Mouse (Mus musculus): Measurements from ENCODE around the gene Rin3. TPM values are rescaled to one million over a fixed set of nuclear protein-coding genes. Genes with fewer than 3 reads are reported as not detected.
A peak's percentile ranks its signal among the peaks of the same experiment; 100 is the strongest.

The Rin3 gene
- polyA plus RNA-seq, 1 experiment from 2014 or later: 4.8 TPM

DNA sequence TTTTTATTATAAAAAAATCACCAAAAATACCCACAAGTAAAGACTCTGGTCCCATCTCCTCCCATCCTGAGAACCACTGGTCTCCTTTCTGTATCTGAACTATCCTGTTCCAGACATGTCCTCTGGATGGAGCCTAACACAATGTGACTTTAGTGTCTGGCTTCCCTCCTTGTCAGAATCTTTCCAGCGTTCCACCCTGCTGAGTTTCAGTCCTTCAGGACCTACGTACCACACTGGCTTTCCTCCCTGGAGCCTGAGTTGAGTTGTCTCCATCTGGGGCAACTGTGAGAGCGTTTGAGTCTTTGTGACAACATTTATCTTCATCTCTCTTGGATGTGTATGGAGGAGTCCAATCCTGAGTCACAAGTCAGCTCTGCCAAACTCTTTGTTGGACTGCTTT is 30.9 kb upstream of the Rin3 start:
- Histone ChIP-seq H3K27me3 (ENCODE audit: control insufficient read depth, insufficient read depth, low read length) (no peaks in the 10 kb centered on the region), H3K4me1 (ENCODE audit: control insufficient read depth, insufficient read depth, low read length) (no peaks in the 10 kb centered on the region), H3K27ac (ENCODE audit: low read depth, low read length) (no peak overlapping the region), H3K4me3 (ENCODE audit: low read depth, low read length) (no peak overlapping the region), H3K9me3 (ENCODE audit: control insufficient read depth, low read length) (no peaks in the 10 kb centered on the region), H3K36me3 (ENCODE audit: control insufficient read depth, insufficient read depth, low read length) (no peaks in the 10 kb centered on the region), H3K9ac (ENCODE audit: low read length) (no peak overlapping the region), H3K4me2 (no peak overlapping the region)
- no peak for DNase-seq (ENCODE audit: low spot score, missing footprints)
- no peak for ATAC-seq (ENCODE audit: low FRiP score)
- WGBS: 67% methylated on average over 3 of the region's 3 CpGs

DNA sequence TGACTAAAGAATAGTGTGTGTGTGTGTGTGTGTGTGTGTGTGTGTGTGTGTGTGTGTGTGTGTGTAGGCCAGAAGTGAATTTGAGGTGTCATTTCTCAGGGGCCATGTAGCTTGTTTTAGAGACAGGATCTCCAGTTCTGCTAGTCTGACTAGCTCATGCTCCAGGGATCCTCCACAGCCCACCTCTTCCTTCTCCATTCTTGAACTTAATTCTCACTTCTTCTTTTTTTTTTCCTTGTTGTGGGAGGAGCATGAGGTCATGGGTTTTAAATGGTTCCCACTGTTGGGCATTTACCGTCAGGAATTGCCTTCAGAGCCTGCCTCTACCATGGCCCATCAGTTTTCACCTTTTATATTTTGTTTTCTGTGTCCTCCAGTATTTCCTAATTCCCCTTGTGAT is 30.3 kb upstream of the Rin3 start:
- no peak for ATAC-seq (ENCODE audit: low FRiP score)
- WGBS: 78% methylated on average over 1 of the region's 1 CpGs

GRCm38 (mm10) chr12:102255012-102255411 is 27.8 kb upstream of the Rin3 start:
- ATAC-seq (ENCODE audit: low FRiP score): no peak
- Histone ChIP-seq H3K9me3 (ENCODE audit: control insufficient read depth, low read length) (no peaks in the 10 kb centered on the region), H3K36me3 (ENCODE audit: control insufficient read depth, insufficient read depth, low read length) (no peaks in the 10 kb centered on the region), H3K27ac (ENCODE audit: low read depth, low read length) (no peak overlapping the region), H3K4me3 (ENCODE audit: low read depth, low read length) (no peak overlapping the region), H3K4me1 (ENCODE audit: control insufficient read depth, insufficient read depth, low read length) (no peaks in the 10 kb centered on the region), H3K4me2 (no peak overlapping the region), H3K9ac (ENCODE audit: low read length) (no peak overlapping the region), H3K27me3 (ENCODE audit: control insufficient read depth, insufficient read depth, low read length) (no peaks in the 10 kb centered on the region)
- DNase-seq (ENCODE audit: low spot score, missing footprints): no peak

More for the DNA sequence above, 30.3 kb upstream of the Rin3 start:
- DNase-seq (ENCODE audit: low spot score, missing footprints): no peak
- H3K36me3 ChIP-seq (ENCODE audit: control insufficient read depth, insufficient read depth, low read length): no peaks in the 10 kb centered on the region
- H3K4me1 ChIP-seq (ENCODE audit: control insufficient read depth, insufficient read depth, low read length): no peaks in the 10 kb centered on the region
- H3K27me3 ChIP-seq (ENCODE audit: control insufficient read depth, insufficient read depth, low read length): no peaks in the 10 kb centered on the region
- H3K9me3 ChIP-seq (ENCODE audit: control insufficient read depth, low read length): no peaks in the 10 kb centered on the region
- no peak overlapping the region for H3K4me3 ChIP-seq (ENCODE audit: low read depth, low read length)
- H3K9ac ChIP-seq (ENCODE audit: low read length): no peak overlapping the region
- H3K4me2 ChIP-seq: no peak overlapping the region
- H3K27ac ChIP-seq (ENCODE audit: low read depth, low read length): no peak overlapping the region

DNA sequence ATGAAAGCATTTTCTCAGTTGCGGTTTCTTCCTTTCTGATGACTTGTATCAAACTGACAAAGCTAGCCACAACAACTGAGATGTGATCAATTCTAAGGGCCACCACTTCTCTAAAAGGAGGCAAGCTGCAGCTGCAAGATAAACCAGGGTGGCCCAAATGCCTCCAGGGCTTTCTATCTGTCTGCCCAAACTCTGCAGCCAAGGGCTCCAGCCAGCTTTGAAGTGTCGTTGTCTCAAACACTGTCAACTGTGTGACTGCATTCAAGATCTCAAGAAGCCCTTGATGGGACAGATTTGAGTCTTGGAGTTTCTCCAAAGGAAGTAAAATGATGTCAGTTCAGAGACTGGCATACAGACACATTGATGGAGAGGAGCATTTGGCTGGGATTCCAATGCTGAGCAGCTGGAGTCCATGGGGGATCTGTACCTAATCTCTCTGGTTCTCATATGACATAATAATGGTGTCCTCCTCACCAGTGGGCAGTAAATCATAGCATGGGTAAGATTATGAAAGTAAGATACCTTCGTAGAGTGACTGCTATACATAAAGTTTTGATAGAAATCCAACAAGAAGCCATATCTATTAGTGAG is 24.2 kb upstream of the Rin3 start:
- no peaks in the 10 kb centered on the region for H3K9me3 ChIP-seq (ENCODE audit: control insufficient read depth, low read length)
- WGBS: 88% methylated on average over 3 of the region's 3 CpGs
- ATAC-seq (ENCODE audit: low FRiP score): no peak

GRCm38 (mm10) chr12:102261933-102262396 is 20.9 kb upstream of the Rin3 start:
- H3K27me3 ChIP-seq (ENCODE audit: control insufficient read depth, insufficient read depth, low read length): no peaks in the 10 kb centered on the region
- no peak overlapping the region for H3K4me2 ChIP-seq
- H3K4me1 ChIP-seq (ENCODE audit: control insufficient read depth, insufficient read depth, low read length): no peaks in the 10 kb centered on the region
- ATAC-seq (ENCODE audit: low FRiP score) (no peak), DNase-seq (ENCODE audit: low spot score, missing footprints) (no peak)
- WGBS: 46% methylated on average over 8 of the region's 8 CpGs
- H3K27ac ChIP-seq (ENCODE audit: low read depth, low read length): no peak overlapping the region
- no peak overlapping the region for H3K9ac ChIP-seq (ENCODE audit: low read length)
- no peaks in the 10 kb centered on the region for H3K9me3 ChIP-seq (ENCODE audit: control insufficient read depth, low read length)
- H3K36me3 ChIP-seq (ENCODE audit: control insufficient read depth, insufficient read depth, low read length): no peaks in the 10 kb centered on the region
- no peak overlapping the region for H3K4me3 ChIP-seq (ENCODE audit: low read depth, low read length)

More for the DNA sequence above, 24.2 kb upstream of the Rin3 start:
- Histone ChIP-seq H3K36me3 (ENCODE audit: control insufficient read depth, insufficient read depth, low read length) (no peaks in the 10 kb centered on the region), H3K27me3 (ENCODE audit: control insufficient read depth, insufficient read depth, low read length) (no peaks in the 10 kb centered on the region), H3K9ac (ENCODE audit: low read length) (no peak overlapping the region), H3K4me2 (no peak overlapping the region), H3K4me1 (ENCODE audit: control insufficient read depth, insufficient read depth, low read length) (no peaks in the 10 kb centered on the region), H3K4me3 (ENCODE audit: low read depth, low read length) (no peak overlapping the region), H3K27ac (ENCODE audit: low read depth, low read length) (no peak overlapping the region)
- DNase-seq (ENCODE audit: low spot score, missing footprints): no peak

GRCm38 (mm10) chr12:102262809-102263208 is 20.0 kb upstream of the Rin3 start:
- WGBS: 93% methylated on average over 2 of the region's 2 CpGs
- Histone ChIP-seq H3K4me3 (ENCODE audit: low read depth, low read length) (no peak overlapping the region), H3K27ac (ENCODE audit: low read depth, low read length) (no peak overlapping the region), H3K4me1 (ENCODE audit: control insufficient read depth, insufficient read depth, low read length) (no peaks in the 10 kb centered on the region), H3K27me3 (ENCODE audit: control insufficient read depth, insufficient read depth, low read length) (no peaks in the 10 kb centered on the region), H3K36me3 (ENCODE audit: control insufficient read depth, insufficient read depth, low read length) (no peaks in the 10 kb centered on the region), H3K9ac (ENCODE audit: low read length) (no peak overlapping the region), H3K4me2 (no peak overlapping the region), H3K9me3 (ENCODE audit: control insufficient read depth, low read length) (no peaks in the 10 kb centered on the region)
- ATAC-seq (ENCODE audit: low FRiP score): no peak
- peak; percentile 37 for DNase-seq (ENCODE audit: low spot score, missing footprints)

DNA sequence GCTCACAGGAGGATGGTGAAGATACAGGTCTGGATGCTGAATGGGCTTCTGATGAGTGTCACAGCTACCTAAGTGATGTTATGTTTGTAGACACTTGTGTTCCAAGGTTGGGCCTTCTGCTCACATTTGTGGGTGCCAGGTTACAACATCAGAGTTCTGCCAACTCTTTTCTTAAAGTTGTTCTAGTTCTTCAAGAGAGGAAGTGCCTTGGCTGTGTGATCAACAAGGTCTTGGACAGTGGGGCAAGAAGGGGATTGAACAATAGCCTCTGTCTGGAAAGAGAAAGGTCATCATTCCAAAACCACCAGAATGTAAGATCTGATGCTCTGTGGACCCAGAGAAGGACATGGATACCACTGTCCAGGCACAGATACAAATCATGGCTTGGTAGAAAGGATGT is 19.6 kb upstream of the Rin3 start:
- Histone ChIP-seq H3K4me3 (ENCODE audit: low read depth, low read length) (no peak overlapping the region), H3K9me3 (ENCODE audit: control insufficient read depth, low read length) (no peaks in the 10 kb centered on the region), H3K9ac (ENCODE audit: low read length) (no peak overlapping the region), H3K4me1 (ENCODE audit: control insufficient read depth, insufficient read depth, low read length) (no peaks in the 10 kb centered on the region), H3K27me3 (ENCODE audit: control insufficient read depth, insufficient read depth, low read length) (no peaks in the 10 kb centered on the region), H3K4me2 (no peak overlapping the region), H3K36me3 (ENCODE audit: control insufficient read depth, insufficient read depth, low read length) (no peaks in the 10 kb centered on the region), H3K27ac (ENCODE audit: low read depth, low read length) (no peak overlapping the region)
- ATAC-seq (ENCODE audit: low FRiP score) (no peak), DNase-seq (ENCODE audit: low spot score, missing footprints) (peak; percentile 67)

DNA sequence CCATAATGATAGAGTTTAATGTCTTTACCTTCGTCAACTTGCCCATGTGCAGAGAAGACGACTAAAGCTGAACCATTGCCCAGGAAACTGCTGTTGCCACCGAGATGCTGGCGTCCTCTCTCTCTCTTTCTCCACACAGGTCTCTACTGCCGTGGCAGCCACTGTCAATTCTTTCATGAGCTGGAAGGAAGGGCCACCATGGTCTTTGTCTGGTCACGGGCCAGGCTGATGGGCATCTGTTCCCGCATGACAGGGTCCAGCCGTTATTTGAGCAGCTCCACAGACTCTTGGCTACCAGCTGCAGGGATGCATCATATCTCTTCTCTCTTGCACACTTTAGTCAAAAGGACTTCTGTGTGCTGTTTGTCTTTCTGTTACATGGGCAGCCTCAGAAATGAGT is 16.4 kb upstream of the Rin3 start:
- H3K27ac ChIP-seq (ENCODE audit: low read depth, low read length): no peak overlapping the region
- H3K4me1 ChIP-seq (ENCODE audit: control insufficient read depth, insufficient read depth, low read length): no peaks in the 10 kb centered on the region
- H3K36me3 ChIP-seq (ENCODE audit: control insufficient read depth, insufficient read depth, low read length): no peaks in the 10 kb centered on the region
- no peaks in the 10 kb centered on the region for H3K27me3 ChIP-seq (ENCODE audit: control insufficient read depth, insufficient read depth, low read length)
- no peak for DNase-seq (ENCODE audit: low spot score, missing footprints)
- ATAC-seq (ENCODE audit: low FRiP score): no peak
- H3K4me3 ChIP-seq (ENCODE audit: low read depth, low read length): no peak overlapping the region
- H3K9me3 ChIP-seq (ENCODE audit: control insufficient read depth, low read length): no peaks in the 10 kb centered on the region
- H3K4me2 ChIP-seq: no peak overlapping the region
- H3K9ac ChIP-seq (ENCODE audit: low read length): no peak overlapping the region
- WGBS: 79% methylated on average over 8 of the region's 8 CpGs

GRCm38 (mm10) chr12:102269144-102269543 is 13.7 kb upstream of the Rin3 start:
- H3K4me2 ChIP-seq: no peak overlapping the region
- no peak overlapping the region for H3K9ac ChIP-seq (ENCODE audit: low read length)
- 66% methylated on average over 2 of the region's 2 CpGs for WGBS
- no peak for ATAC-seq (ENCODE audit: low FRiP score)
- no peaks in the 10 kb centered on the region for H3K36me3 ChIP-seq (ENCODE audit: control insufficient read depth, insufficient read depth, low read length)
- no peaks in the 10 kb centered on the region for H3K4me1 ChIP-seq (ENCODE audit: control insufficient read depth, insufficient read depth, low read length)
- no peaks in the 10 kb centered on the region for H3K27me3 ChIP-seq (ENCODE audit: control insufficient read depth, insufficient read depth, low read length)
- H3K4me3 ChIP-seq (ENCODE audit: low read depth, low read length): no peak overlapping the region
- H3K27ac ChIP-seq (ENCODE audit: low read depth, low read length): no peak overlapping the region
- peak; percentile 57 for DNase-seq (ENCODE audit: low spot score, missing footprints)
- no peaks in the 10 kb centered on the region for H3K9me3 ChIP-seq (ENCODE audit: control insufficient read depth, low read length)

All from midbrain, embryonic 11.5 days (tissue).